Mouse (Mus musculus) urinary bladder, postnatal 25 days (tissue): ENCODE measurements around the gene R3hdml.

Source experiments
- DNase-seq: peaks from one replicate; pipeline ENCODE4 v3.0.0; 2022; ENCODE audit warnings: low spot score

R3hdml gene

DNA sequence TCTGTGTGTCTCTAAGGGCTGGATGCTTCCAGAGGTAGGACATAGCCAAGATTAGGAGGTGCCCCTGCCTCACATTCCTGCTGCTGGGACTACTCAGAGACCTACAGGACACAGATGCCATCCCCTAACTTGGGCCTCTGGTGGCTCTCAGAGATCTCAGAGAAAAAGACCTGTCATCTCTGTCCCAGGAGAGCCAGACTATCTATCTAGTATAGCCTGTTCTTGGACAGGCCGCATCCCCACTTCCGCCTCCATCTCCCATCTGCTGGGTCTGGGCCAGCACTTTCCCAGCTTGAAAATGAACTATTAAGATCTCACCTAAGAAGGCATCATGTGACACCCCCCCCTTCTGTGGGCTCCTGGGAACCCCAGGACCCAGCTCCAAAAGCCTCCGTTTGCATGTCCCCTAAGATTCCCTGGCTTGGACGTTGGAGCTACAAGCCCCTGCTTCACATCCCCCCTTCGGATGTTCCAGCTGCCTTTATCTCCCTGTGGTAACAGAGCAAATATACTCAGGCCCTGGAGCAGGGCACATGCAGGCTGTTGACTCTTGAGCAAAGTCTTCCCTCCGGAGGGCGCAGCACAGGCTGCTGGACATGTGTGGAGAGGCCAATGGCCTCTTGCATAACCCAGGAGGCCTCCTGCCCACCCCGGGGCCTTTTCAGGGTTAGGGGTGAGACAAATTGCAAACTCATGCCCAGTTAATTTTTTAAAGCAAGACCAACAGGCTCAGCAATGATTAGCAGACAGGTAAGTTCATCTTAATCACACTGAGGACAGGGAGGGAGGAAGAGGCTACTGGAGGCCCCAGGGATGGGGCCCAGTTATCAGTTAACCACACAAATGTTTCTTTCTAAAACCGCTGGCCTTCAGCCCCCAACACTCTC lies 48.4 kb downstream of the R3hdml start:
- DNase-seq = no peak

DNA sequence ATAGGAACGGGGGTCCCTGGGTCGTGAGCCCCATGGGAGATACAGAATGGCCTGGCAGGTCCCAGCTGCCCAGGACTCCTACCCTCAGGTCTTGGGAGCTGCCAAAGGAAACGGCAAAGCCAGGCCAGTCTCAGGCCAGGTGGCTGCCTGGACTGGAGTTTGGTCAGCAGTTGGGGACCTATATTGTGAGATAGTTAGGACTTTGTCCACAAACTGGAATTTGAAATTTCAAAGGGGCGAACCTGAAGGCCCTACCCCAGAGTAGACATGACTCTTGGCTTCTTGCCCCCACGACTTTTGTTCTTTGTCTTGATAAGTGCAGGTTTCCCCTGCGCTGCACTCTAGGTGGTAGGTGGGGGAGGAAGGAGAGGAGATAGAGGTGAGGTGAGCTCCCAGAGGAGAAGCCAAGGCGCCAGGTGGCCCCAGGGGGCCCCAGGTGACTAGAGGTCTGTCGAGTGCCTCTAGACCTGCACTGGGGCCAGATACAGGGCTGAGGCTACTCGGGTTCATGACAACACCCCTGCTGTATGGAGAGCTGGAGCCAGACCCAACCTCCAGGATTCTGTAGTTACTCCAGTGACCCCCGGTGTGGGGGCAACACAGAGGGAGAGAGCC lies 49.6 kb downstream of the R3hdml start:
- no peak for DNase-seq

DNA sequence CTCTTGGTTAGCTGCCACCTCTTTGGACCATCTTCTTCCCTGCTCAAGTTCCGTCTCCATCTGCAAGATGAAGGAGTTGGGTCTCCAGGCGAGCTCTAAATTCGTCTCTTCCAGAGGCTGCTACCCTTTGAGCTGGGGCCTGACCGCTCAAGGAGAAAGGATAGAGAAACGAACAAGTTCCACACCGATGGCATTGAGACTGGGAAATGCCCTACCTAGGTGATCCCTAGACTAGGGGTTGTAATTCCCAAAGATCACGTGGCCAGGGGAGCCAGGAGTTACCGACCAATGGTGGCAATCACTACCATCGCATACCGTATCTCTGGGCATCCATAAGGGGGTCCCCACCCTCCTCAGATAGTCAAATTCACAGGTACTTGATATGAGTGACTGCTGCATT lies 50.6 kb downstream of the R3hdml start:
- DNase-seq = no peak

DNA sequence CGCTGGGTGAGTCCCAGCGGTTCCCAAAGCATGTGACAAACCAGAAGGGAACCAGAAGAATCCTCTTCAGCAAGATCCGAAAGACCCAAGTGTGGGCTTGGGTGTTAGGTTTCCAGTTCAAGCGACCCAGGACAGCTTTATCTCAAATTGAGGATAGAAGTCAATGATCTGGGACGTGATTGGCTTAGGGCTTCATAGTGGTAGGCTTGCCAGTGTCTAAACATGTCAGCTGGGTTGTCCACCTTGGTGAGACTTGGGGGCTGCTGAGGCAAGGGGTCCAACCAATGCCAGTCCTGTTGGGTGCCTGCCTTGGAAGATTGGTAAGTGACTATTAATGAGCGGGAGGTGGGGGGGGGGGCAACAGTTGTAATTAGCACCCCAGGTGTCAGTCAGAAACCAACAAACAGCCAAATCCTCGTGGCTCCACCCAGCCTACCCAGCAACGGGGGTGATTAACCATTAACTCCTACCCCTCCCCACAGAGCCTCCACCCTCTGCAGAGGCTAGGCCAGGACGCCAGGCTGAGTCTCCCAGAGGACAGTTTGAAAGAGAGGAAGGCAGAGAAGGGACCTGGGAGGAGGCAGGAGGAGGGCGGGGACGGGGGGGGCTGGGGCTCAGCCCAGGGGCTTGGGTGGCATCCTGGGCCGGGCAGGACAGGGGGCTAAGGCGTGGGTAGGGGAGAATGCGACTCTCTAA lies 54.7 kb downstream of the R3hdml start:
- DNase-seq = no peak

DNA sequence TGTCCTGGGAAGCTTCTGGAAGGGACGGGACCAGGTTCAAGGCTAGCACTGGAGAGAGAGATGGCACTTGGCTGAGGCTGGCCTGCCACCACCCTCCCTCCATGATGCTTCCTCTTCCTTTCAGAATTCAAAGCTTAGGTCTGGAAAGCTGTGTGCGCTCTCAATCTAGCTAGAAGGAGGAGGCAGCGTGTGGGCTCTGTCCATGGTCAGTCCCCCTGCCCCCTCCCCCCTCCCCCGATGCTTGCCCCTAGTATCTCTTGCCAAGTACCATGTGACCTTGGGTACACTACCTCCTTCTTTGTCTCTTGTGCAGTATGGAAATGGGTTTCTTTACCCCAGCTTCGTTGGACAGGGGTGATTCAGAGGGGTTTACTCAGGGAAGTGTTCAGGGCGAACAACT lies 56.7 kb downstream of the R3hdml start:
- DNase-seq = no peak

DNA sequence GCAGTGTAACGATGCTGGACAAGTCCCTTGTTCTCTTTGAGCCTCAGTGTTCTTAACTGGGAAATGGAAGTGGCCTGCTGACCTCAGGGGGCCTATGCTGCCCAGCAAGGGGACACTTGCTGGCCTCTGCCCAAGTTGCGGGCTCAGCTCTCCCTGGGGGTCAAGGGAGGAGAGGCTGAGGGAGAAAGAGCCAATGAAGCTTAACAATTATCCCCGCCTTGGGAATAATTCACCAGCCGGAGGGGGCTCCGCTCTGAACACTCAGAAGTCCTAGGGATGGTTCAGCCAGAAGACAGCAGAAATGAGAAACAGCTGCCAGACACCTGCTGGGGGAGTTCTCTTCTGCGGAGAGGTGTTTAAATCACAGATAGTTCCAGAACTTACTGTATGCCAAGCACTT lies 57.7 kb downstream of the R3hdml start:
- no peak for DNase-seq
